Mouse (Mus musculus): ENCODE results near the gene Grk6. TPM values are rescaled to one million over a fixed set of nuclear protein-coding genes. Genes with fewer than 3 reads are reported as not detected.
A peak's percentile ranks its signal among the peaks of the same experiment; 100 is the strongest.

Grk6 gene
- polyA plus RNA-seq, 1 experiment from 2014 or later = 71.1 TPM

GRCm38 (mm10) chr13:55412643-55413307 is 32.1 kb upstream of the Grk6 start:
- Histone ChIP-seq H3K27ac (no peak overlapping the region), H3K27me3 (ENCODE audit: low read depth, poor library complexity, severe bottlenecking) (peaks cover 51% of the 10 kb centered on the region), H3K9me3 (replicated peaks) (no peaks in the 10 kb centered on the region), H3K4me3 (no peak overlapping the region), H3K36me3 (no peaks in the 10 kb centered on the region), H3K4me1 (peaks cover 8% of the 10 kb centered on the region)
- no peak for DNase-seq (ENCODE audit: low spot score)
- WGBS = 81% methylated on average over 13 of the region's 13 CpGs

GRCm38 (mm10) chr13:55413333-55413732 is 31.5 kb upstream of the Grk6 start:
- Histone ChIP-seq H3K27ac (no peak overlapping the region), H3K4me3 (no peak overlapping the region), H3K36me3 (no peaks in the 10 kb centered on the region), H3K4me1 (peaks cover 13% of the 10 kb centered on the region), H3K27me3 (ENCODE audit: low read depth, poor library complexity, severe bottlenecking) (peaks cover 56% of the 10 kb centered on the region), H3K9me3 (replicated peaks) (no peaks in the 10 kb centered on the region)
- WGBS = 83% methylated on average over 12 of the region's 12 CpGs
- no peak for DNase-seq (ENCODE audit: low spot score)

- peak within 1 kb of the TSS; percentile 53; the same call in 1 of the 2 replicates for H3K27ac ChIP-seq
- DNase-seq (ENCODE audit: low spot score) = peak; percentile 75
These were observed 30.0 kb upstream of the Grk6 start, which contains the start of gene Pfn3 for GRCm38 (mm10) chr13:55414743-55415380. Gene Pfn3 (minus strand): TSS chr13:55415232.

GRCm38 (mm10) chr13:55418004-55418403 is 26.9 kb upstream of the Grk6 start:
- H3K9me3 ChIP-seq (replicated peaks) = no peaks in the 10 kb centered on the region
- H3K27me3 ChIP-seq (ENCODE audit: low read depth, poor library complexity, severe bottlenecking) = peaks cover 87% of the 10 kb centered on the region
- peak; percentile 89 for DNase-seq (ENCODE audit: low spot score)
- peaks cover 29% of the 10 kb centered on the region for H3K4me1 ChIP-seq
- 16% methylated on average over 12 of the region's 12 CpGs for WGBS
- H3K36me3 ChIP-seq = no peaks in the 10 kb centered on the region
- H3K27ac ChIP-seq = no peak overlapping the region
- H3K4me3 ChIP-seq = no peak overlapping the region

More at GRCm38 (mm10) chr13:55414743-55415380, 30.0 kb upstream of the Grk6 start, which contains the start of gene Pfn3:
- Histone ChIP-seq H3K9me3 (replicated peaks) (no peaks in the 10 kb centered on the region), H3K4me3 (peak within 1 kb of the TSS; percentile 53), H3K27me3 (ENCODE audit: low read depth, poor library complexity, severe bottlenecking) (peaks cover 65% of the 10 kb centered on the region), H3K36me3 (no peaks in the 10 kb centered on the region), H3K4me1 (peaks cover 15% of the 10 kb centered on the region)
- 10% methylated on average over 41 of the region's 41 CpGs for WGBS

- Histone ChIP-seq H3K4me1 (peaks cover 29% of the 10 kb centered on the region), H3K9me3 (replicated peaks) (no peaks in the 10 kb centered on the region), H3K27me3 (ENCODE audit: low read depth, poor library complexity, severe bottlenecking) (peaks cover 77% of the 10 kb centered on the region), H3K27ac (no peak overlapping the region), H3K4me3 (no peak overlapping the region), H3K36me3 (no peaks in the 10 kb centered on the region)
- 82% methylated on average over 5 of the region's 5 CpGs for WGBS
- DNase-seq (ENCODE audit: low spot score) = no peak
These were observed 25.7 kb upstream of the Grk6 start for GRCm38 (mm10) chr13:55419142-55419541.

- H3K36me3 ChIP-seq = no peaks in the 10 kb centered on the region
- DNase-seq (ENCODE audit: low spot score) = no peak
- peaks cover 65% of the 10 kb centered on the region for H3K27me3 ChIP-seq (ENCODE audit: low read depth, poor library complexity, severe bottlenecking)
- 27% methylated on average over 51 of the region's 51 CpGs for WGBS
- H3K27ac ChIP-seq = no peak overlapping the region
- no peaks in the 10 kb centered on the region for H3K9me3 ChIP-seq (replicated peaks)
- peaks cover 22% of the 10 kb centered on the region for H3K4me1 ChIP-seq
- H3K4me3 ChIP-seq = 0 out of 2 replicates have a peak overlapping the region, but pooled peaks have one; percentile 0
These were observed 24.6 kb upstream of the Grk6 start for GRCm38 (mm10) chr13:55420018-55420932.

- 9% methylated on average over 35 of the region's 35 CpGs for WGBS
- H3K36me3 ChIP-seq = no peaks in the 10 kb centered on the region
- H3K27ac ChIP-seq = no peak overlapping the region
- DNase-seq (ENCODE audit: low spot score) = peak; percentile 74
- H3K9me3 ChIP-seq (replicated peaks) = no peaks in the 10 kb centered on the region
- H3K27me3 ChIP-seq (ENCODE audit: low read depth, poor library complexity, severe bottlenecking) = peaks cover 62% of the 10 kb centered on the region
- H3K4me1 ChIP-seq = peaks cover 21% of the 10 kb centered on the region
- peak overlapping the region; percentile 34 for H3K4me3 ChIP-seq
These were observed 23.7 kb upstream of the Grk6 start for GRCm38 (mm10) chr13:55420933-55421800.

- Histone ChIP-seq H3K36me3 (no peaks in the 10 kb centered on the region), H3K27ac (no peak within 1 kb of the TSS), H3K4me3 (no peak within 1 kb of the TSS), H3K27me3 (ENCODE audit: low read depth, poor library complexity, severe bottlenecking) (peaks cover 15% of the 10 kb centered on the region), H3K4me1 (peaks cover 3% of the 10 kb centered on the region), H3K9me3 (replicated peaks) (no peaks in the 10 kb centered on the region)
- WGBS = 91% methylated on average over 10 of the region's 10 CpGs
- DNase-seq (ENCODE audit: low spot score) = no peak
These were observed 18.3 kb upstream of the Grk6 start, which contains the start of gene F12 for GRCm38 (mm10) chr13:55426613-55427012. Gene F12 (minus strand): TSS chr13:55426793.

GRCm38 (mm10) chr13:55429226-55429888 is 15.5 kb upstream of the Grk6 start:
- H3K27ac ChIP-seq = no peak overlapping the region
- no peaks in the 10 kb centered on the region for H3K36me3 ChIP-seq
- 81% methylated on average over 12 of the region's 12 CpGs for WGBS
- no peak overlapping the region for H3K4me3 ChIP-seq
- no peaks in the 10 kb centered on the region for H3K4me1 ChIP-seq
- H3K27me3 ChIP-seq (ENCODE audit: low read depth, poor library complexity, severe bottlenecking) = no peaks in the 10 kb centered on the region
- no peaks in the 10 kb centered on the region for H3K9me3 ChIP-seq (replicated peaks)
- no peak for DNase-seq (ENCODE audit: low spot score)

- no peaks in the 10 kb centered on the region for H3K27me3 ChIP-seq (ENCODE audit: low read depth, poor library complexity, severe bottlenecking)
- no peaks in the 10 kb centered on the region for H3K36me3 ChIP-seq
- WGBS = 89% methylated on average over 2 of the region's 2 CpGs
- no peak overlapping the region for H3K27ac ChIP-seq
- no peaks in the 10 kb centered on the region for H3K9me3 ChIP-seq (replicated peaks)
- no peak overlapping the region for H3K4me3 ChIP-seq
- H3K4me1 ChIP-seq = no peaks in the 10 kb centered on the region
- no peak for DNase-seq (ENCODE audit: low spot score)
These were observed 14.3 kb upstream of the Grk6 start for GRCm38 (mm10) chr13:55430566-55430965.

- 83% methylated on average over 10 of the region's 10 CpGs for WGBS
- Histone ChIP-seq H3K27me3 (ENCODE audit: low read depth, poor library complexity, severe bottlenecking) (no peaks in the 10 kb centered on the region), H3K9me3 (replicated peaks) (no peaks in the 10 kb centered on the region), H3K27ac (no peak overlapping the region), H3K4me1 (no peaks in the 10 kb centered on the region), H3K36me3 (no peaks in the 10 kb centered on the region), H3K4me3 (no peak overlapping the region)
- DNase-seq (ENCODE audit: low spot score) = no peak
These were observed 12.8 kb upstream of the Grk6 start for GRCm38 (mm10) chr13:55431889-55432685.

All from limb, embryonic 10.5 days (tissue).